Mouse (Mus musculus): Measurements from ENCODE around the gene Myocos. TPM values are rescaled to one million over a fixed set of nuclear protein-coding genes. Genes with fewer than 3 reads are reported as not detected.
"Not testable (repeated sequence)": the region's sequence is repeated elsewhere in the genome, so short reads cannot be mapped to it uniquely, and the experiment has no call there.

The Myocos gene
- polyA plus RNA-seq, 1 experiment: 0.19 TPM

- TF ChIP-seq CTCF (IDR thresholded peaks at IDR 0.05; ENCODE audit: borderline replicate concordance, extremely low read depth, insufficient read depth, insufficient read length) (no peak), POLR2A (IDR thresholded peaks at IDR 0.05; ENCODE audit: borderline replicate concordance, extremely low read depth, insufficient read depth, insufficient read length, poor library complexity, severe bottlenecking) (no peak)
- DNase-seq (ENCODE audit: low read depth): no peak
These were observed 18.2 kb downstream of the Myocos start for GRCm38 (mm10) chr1:162639861-162640260.

- no peak for DNase-seq (ENCODE audit: low read depth)
- TF ChIP-seq POLR2A (IDR thresholded peaks at IDR 0.05; ENCODE audit: borderline replicate concordance, extremely low read depth, insufficient read depth, insufficient read length, poor library complexity, severe bottlenecking) (no peak), CTCF (IDR thresholded peaks at IDR 0.05; ENCODE audit: borderline replicate concordance, extremely low read depth, insufficient read depth, insufficient read length) (no peak)
These were observed 18.8 kb downstream of the Myocos start, which contains the start of gene Myoc for GRCm38 (mm10) chr1:162639051-162639750. TSS of gene Myoc (plus strand) at chr1:162639155.

GRCm38 (mm10) chr1:162638535-162638934, 19.5 kb downstream of the Myocos start:
- DNase-seq (ENCODE audit: low read depth): no peak
- TF ChIP-seq POLR2A (IDR thresholded peaks at IDR 0.05; ENCODE audit: borderline replicate concordance, extremely low read depth, insufficient read depth, insufficient read length, poor library complexity, severe bottlenecking) (no peak), CTCF (IDR thresholded peaks at IDR 0.05; ENCODE audit: borderline replicate concordance, extremely low read depth, insufficient read depth, insufficient read length) (no peak)

GRCm38 (mm10) chr1:162636516-162636915, 21.5 kb downstream of the Myocos start:
- no peak for TF ChIP-seq POLR2A (IDR thresholded peaks at IDR 0.05; ENCODE audit: borderline replicate concordance, extremely low read depth, insufficient read depth, insufficient read length, poor library complexity, severe bottlenecking)
- no peak for TF ChIP-seq CTCF (IDR thresholded peaks at IDR 0.05; ENCODE audit: borderline replicate concordance, extremely low read depth, insufficient read depth, insufficient read length)
- DNase-seq (ENCODE audit: low read depth): no peak

GRCm38 (mm10) chr1:162635291-162635931, 22.6 kb downstream of the Myocos start:
- DNase-seq (ENCODE audit: low read depth): not testable (repeated sequence)

- DNase-seq (ENCODE audit: low read depth): not testable (repeated sequence)
These were observed 29.7 kb downstream of the Myocos start for GRCm38 (mm10) chr1:162628326-162628725.

- not testable (repeated sequence) for DNase-seq (ENCODE audit: low read depth)
These were observed 30.2 kb downstream of the Myocos start for GRCm38 (mm10) chr1:162627821-162628220.

- DNase-seq (ENCODE audit: low read depth): peak; percentile 64
- no peak for TF ChIP-seq POLR2A (IDR thresholded peaks at IDR 0.05; ENCODE audit: borderline replicate concordance, extremely low read depth, insufficient read depth, insufficient read length, poor library complexity, severe bottlenecking)
- no peak for TF ChIP-seq CTCF (IDR thresholded peaks at IDR 0.05; ENCODE audit: borderline replicate concordance, extremely low read depth, insufficient read depth, insufficient read length)
These were observed 32.8 kb downstream of the Myocos start for GRCm38 (mm10) chr1:162625229-162625628.

- no peak for TF ChIP-seq CTCF (IDR thresholded peaks at IDR 0.05; ENCODE audit: borderline replicate concordance, extremely low read depth, insufficient read depth, insufficient read length)
- TF ChIP-seq POLR2A (IDR thresholded peaks at IDR 0.05; ENCODE audit: borderline replicate concordance, extremely low read depth, insufficient read depth, insufficient read length, poor library complexity, severe bottlenecking): no peak
- no peak for DNase-seq (ENCODE audit: low read depth)
These were observed 34.1 kb downstream of the Myocos start for GRCm38 (mm10) chr1:162623895-162624294.

- no peak for DNase-seq (ENCODE audit: low read depth)
- peak; percentile 31; the same call in 1 of the 2 replicates for TF ChIP-seq CTCF (IDR thresholded peaks at IDR 0.05; ENCODE audit: borderline replicate concordance, extremely low read depth, insufficient read depth, insufficient read length)
- TF ChIP-seq POLR2A (IDR thresholded peaks at IDR 0.05; ENCODE audit: borderline replicate concordance, extremely low read depth, insufficient read depth, insufficient read length, poor library complexity, severe bottlenecking): no peak
These were observed 37.5 kb downstream of the Myocos start for GRCm38 (mm10) chr1:162620487-162620886.

- TF ChIP-seq CTCF (IDR thresholded peaks at IDR 0.05; ENCODE audit: borderline replicate concordance, extremely low read depth, insufficient read depth, insufficient read length) (no peak), POLR2A (IDR thresholded peaks at IDR 0.05; ENCODE audit: borderline replicate concordance, extremely low read depth, insufficient read depth, insufficient read length, poor library complexity, severe bottlenecking) (no peak)
- peak; percentile 92 for DNase-seq (ENCODE audit: low read depth)
These were observed 42.5 kb downstream of the Myocos start for GRCm38 (mm10) chr1:162615511-162615910.

- TF ChIP-seq POLR2A (IDR thresholded peaks at IDR 0.05; ENCODE audit: borderline replicate concordance, extremely low read depth, insufficient read depth, insufficient read length, poor library complexity, severe bottlenecking): no peak
- no peak for TF ChIP-seq CTCF (IDR thresholded peaks at IDR 0.05; ENCODE audit: borderline replicate concordance, extremely low read depth, insufficient read depth, insufficient read length)
- DNase-seq (ENCODE audit: low read depth): peak; percentile 68
These were observed 46.8 kb downstream of the Myocos start for GRCm38 (mm10) chr1:162611191-162611590.
